Mouse (Mus musculus): ENCODE data around the gene Mcpt1.
"Not testable (repeated sequence)": the region's sequence is repeated elsewhere in the genome, so short reads cannot be mapped to it uniquely, and the experiment has no call there.

Gene Mcpt1

GRCm38 (mm10) chr14:56017671-56018070 is at the start of gene Mcpt1:
TSS of gene Mcpt1 (plus strand) at chr14:56017971.
- DNase-seq = not testable (repeated sequence)

- DNase-seq = not testable (repeated sequence)
Observed at GRCm38 (mm10) chr14:55987464-55987863, 30.3 kb upstream of the Mcpt1 start.

GRCm38 (mm10) chr14:56013147-56013546 is 4.6 kb upstream of the Mcpt1 start:
- DNase-seq = no peak

GRCm38 (mm10) chr14:56013924-56014323 is 3.8 kb upstream of the Mcpt1 start:
- no peak for DNase-seq

GRCm38 (mm10) chr14:56019446-56019845 is 1.7 kb downstream of the Mcpt1 start:
- no peak for DNase-seq

- DNase-seq = not testable (repeated sequence)
Observed at GRCm38 (mm10) chr14:56021305-56021704, 3.5 kb downstream of the Mcpt1 start.

- DNase-seq = not testable (repeated sequence)
Observed at GRCm38 (mm10) chr14:56030395-56030794, 12.6 kb downstream of the Mcpt1 start, which contains the start of gene Mcpt9. TSS of gene Mcpt9 (minus strand) at chr14:56030495.

- DNase-seq = peak; percentile 3
Observed at GRCm38 (mm10) chr14:56034433-56034832, 16.7 kb downstream of the Mcpt1 start.

GRCm38 (mm10) chr14:56041792-56042191 is 24.0 kb downstream of the Mcpt1 start, which contains the start of gene Mcpt2:
TSS of gene Mcpt2 (plus strand) at chr14:56042041.
- not testable (repeated sequence) for DNase-seq

- DNase-seq = no peak
Observed at GRCm38 (mm10) chr14:56055408-56055807, 37.6 kb downstream of the Mcpt1 start.

GRCm38 (mm10) chr14:56057722-56058121 is 40.0 kb downstream of the Mcpt1 start:
- no peak for DNase-seq

- not testable (repeated sequence) for DNase-seq
Observed at GRCm38 (mm10) chr14:56062213-56062612, 44.4 kb downstream of the Mcpt1 start, which contains the start of gene Mcpt4. TSS of gene Mcpt4 (minus strand) at chr14:56062313.

All from lung, postnatal 10 days (tissue).